Mouse (Mus musculus): Measurements from ENCODE around the gene Sel1l3. TPM values are rescaled to one million over a fixed set of nuclear protein-coding genes. Genes with fewer than 3 reads are reported as not detected.
A peak's percentile ranks its signal among the peaks of the same experiment; 100 is the strongest.

Sel1l3 gene
- polyA plus RNA-seq, 1 experiment = 35.1 TPM

DNA sequence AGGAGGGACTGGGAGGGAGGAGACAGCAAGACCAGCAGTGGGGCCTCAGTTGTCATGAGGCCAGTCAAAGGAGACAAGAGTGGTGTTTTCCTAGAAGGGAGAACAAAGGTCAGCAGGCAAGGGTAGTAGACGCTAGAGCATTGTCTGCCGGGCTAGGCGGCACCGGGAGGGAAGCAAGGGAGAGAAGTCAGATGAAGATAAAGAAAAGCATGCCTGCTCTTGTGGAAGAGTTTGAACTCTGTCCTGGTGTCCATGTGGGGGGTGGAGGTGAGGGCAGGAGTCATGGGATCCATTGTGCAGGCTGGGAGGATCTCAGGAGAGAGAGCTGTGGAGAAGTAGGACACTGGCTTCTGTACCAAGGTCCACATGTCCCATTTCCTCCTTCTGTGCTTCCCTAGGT lies 135.3 kb downstream of the Sel1l3 start:
- Histone ChIP-seq H3K4me1 (ENCODE audit: control insufficient read depth, insufficient read depth, insufficient read length, low read length) (peaks cover 46% of the 10 kb centered on the region), H3K27ac (ENCODE audit: insufficient read depth, low read depth, low read length) (peak overlapping the region; percentile 70), H3K4me3 (ENCODE audit: low read depth, low read length) (no peak overlapping the region), H3K36me3 (ENCODE audit: control insufficient read depth, insufficient read depth, low read length) (no peaks in the 10 kb centered on the region), H3K27me3 (ENCODE audit: control insufficient read depth, insufficient read depth, low read length) (no peaks in the 10 kb centered on the region)
- 13% methylated on average over 4 of the region's 4 CpGs for WGBS
- TF ChIP-seq CTCF (IDR thresholded peaks at IDR 0.05; ENCODE audit: extremely low read depth, insufficient read length, insufficient replicate concordance, low read depth, low read length) (no peak), POLR2A (IDR thresholded peaks at IDR 0.05; ENCODE audit: low read depth, low read length) (no peak)

DNA sequence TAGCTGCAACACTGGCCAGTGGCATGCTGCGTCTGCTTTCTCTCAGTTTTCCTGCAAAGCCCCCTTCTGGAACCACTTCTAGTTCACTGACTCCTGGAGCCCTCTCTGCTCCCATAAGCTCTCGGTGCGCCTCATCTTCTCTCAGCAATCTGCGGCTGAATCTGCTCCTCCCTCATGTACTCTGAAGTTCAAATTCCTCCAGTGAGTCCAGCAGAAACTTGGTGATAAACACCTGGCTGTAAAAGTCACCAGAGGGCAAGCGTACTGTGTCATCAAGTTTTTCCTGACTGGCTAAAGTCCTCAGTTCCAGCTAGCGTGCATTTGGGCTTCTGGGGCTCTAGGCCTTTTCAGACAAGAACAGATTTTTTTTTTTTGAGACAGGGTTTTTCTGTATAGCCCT lies 139.2 kb downstream of the Sel1l3 start:
- Histone ChIP-seq H3K4me3 (ENCODE audit: low read depth, low read length) (no peak overlapping the region), H3K36me3 (ENCODE audit: control insufficient read depth, insufficient read depth, low read length) (peaks cover under 1% of the 10 kb centered on the region; the same call in 1 of the 2 replicates), H3K27me3 (ENCODE audit: control insufficient read depth, insufficient read depth, low read length) (no peaks in the 10 kb centered on the region), H3K4me1 (ENCODE audit: control insufficient read depth, insufficient read depth, insufficient read length, low read length) (peaks cover 36% of the 10 kb centered on the region), H3K27ac (ENCODE audit: insufficient read depth, low read depth, low read length) (peak overlapping the region; percentile 87)
- no peak for TF ChIP-seq POLR2A (IDR thresholded peaks at IDR 0.05; ENCODE audit: low read depth, low read length)
- TF ChIP-seq CTCF (IDR thresholded peaks at IDR 0.05; ENCODE audit: extremely low read depth, insufficient read length, insufficient replicate concordance, low read depth, low read length) = no peak
- 27% methylated on average over 6 of the region's 6 CpGs for WGBS

DNA sequence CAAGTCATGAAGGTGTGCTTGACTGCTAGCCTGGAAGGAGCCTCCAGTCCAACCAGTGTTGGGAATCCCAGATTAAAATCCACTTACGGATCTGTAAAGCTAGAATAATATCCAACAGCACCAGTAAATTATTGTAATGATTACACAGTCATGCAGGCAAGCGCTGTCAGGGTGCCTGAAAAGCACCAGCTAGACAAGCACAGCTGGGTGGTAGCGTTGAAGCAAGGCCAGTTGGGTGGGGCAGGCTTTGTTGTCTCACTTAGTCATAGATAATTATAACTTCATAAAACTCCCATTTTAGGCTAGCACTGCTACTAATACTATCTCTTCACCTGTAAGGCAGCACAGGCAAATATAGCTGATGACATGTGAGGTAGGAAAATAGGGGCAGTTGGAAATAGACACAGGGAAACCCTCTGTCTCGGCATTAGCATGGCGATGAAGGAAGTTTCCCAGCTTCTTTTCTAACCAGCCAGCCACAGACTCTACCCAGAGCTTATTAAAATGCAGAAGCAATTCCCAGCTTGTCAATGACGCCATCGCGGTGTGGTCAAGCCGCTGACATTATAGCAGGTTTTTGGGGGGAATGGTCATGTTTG lies 152.1 kb downstream of the Sel1l3 start:
- peaks cover 22% of the 10 kb centered on the region for H3K36me3 ChIP-seq (ENCODE audit: control insufficient read depth, insufficient read depth, low read length)
- 62% methylated on average over 9 of the region's 9 CpGs for WGBS
- H3K4me1 ChIP-seq (ENCODE audit: control insufficient read depth, insufficient read depth, insufficient read length, low read length) = peaks cover 6% of the 10 kb centered on the region; the same call in 1 of the 2 replicates
- H3K4me3 ChIP-seq (ENCODE audit: low read depth, low read length) = no peak overlapping the region
- TF ChIP-seq CTCF (IDR thresholded peaks at IDR 0.05; ENCODE audit: extremely low read depth, insufficient read length, insufficient replicate concordance, low read depth, low read length) (no peak), POLR2A (IDR thresholded peaks at IDR 0.05; ENCODE audit: low read depth, low read length) (no peak)
- no peaks in the 10 kb centered on the region for H3K27me3 ChIP-seq (ENCODE audit: control insufficient read depth, insufficient read depth, low read length)
- H3K27ac ChIP-seq (ENCODE audit: insufficient read depth, low read depth, low read length) = 0 out of 2 replicates have a peak overlapping the region, but pooled peaks have one; percentile 3

Other genes starting within 250 kb of the Sel1l3 start
- 4.3 and 447 TPM in 2 replicates for gene Slc34a2, start 175.8 kb downstream of the Sel1l3 start, polyA plus RNA-seq (2012; rRNA removed)
- 26.3 and 45.9 TPM in 2 replicates for gene Smim20, start 53.2 kb upstream of the Sel1l3 start, polyA plus RNA-seq (2012; rRNA removed)